Mouse (Mus musculus) left cerebral cortex, postnatal 25 days (tissue): Measurements from ENCODE around the gene Fam122c. TPM values are rescaled to one million over a fixed set of nuclear protein-coding genes. Genes with fewer than 3 reads are reported as not detected.

Source experiments
- DNase-seq, 2 experiments: peaks; one replicate each; pipeline ENCODE4 v3.0.0; 2022; ENCODE audit warnings: low spot score in 2 of 2, mixed read lengths in 1 of 2
- intact Hi-C: fragments of 180-260 bp; cut with DNase I; formaldehyde crosslinking; loops from one replicate; pipeline ENCODE4 v1.15.1; 2025
- total RNA-seq, 2 experiments: library from RNA; stranded (reverse); gene quantifications; 2 replicates each; pipeline ENCODE4 v1.2.3; 2021

The Fam122c gene
- total RNA-seq, 2 experiments from 2014 or later = not detected

DNA sequence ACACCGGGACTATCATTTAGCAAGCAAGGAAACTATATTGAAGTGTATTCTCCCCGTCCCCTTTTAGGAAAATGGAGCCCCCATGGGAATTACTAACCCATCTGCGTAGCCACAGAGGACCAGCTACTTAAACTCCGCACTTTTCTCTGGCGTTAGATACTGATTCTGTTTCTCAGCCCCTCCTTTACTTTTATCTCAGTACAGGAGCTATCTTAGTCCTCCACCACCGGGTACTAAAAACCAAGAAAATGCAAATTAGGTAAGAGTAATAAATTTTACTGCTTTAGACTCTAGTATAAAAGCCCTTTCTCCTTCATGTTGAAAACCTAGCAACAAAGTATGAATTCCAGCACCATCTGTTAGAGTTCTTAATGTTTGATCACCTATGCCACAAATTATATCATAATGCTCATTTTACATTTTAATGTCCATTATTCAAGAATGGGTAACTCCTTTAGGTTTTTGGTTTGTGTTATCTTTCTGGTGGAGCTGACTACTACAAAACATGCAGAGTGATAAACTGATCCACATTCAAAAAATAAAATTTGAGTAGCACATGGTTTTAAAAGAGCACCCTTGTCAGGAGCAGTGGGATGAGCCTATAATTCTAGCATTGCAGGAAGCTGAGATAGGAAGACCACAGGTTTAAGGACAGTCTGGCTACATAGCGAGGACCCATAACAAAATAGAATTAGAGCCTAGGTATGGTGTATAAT, 91.6 kb downstream of the Fam122c start:
- intact Hi-C loops = no loop called here
- DNase-seq = no peak

DNA sequence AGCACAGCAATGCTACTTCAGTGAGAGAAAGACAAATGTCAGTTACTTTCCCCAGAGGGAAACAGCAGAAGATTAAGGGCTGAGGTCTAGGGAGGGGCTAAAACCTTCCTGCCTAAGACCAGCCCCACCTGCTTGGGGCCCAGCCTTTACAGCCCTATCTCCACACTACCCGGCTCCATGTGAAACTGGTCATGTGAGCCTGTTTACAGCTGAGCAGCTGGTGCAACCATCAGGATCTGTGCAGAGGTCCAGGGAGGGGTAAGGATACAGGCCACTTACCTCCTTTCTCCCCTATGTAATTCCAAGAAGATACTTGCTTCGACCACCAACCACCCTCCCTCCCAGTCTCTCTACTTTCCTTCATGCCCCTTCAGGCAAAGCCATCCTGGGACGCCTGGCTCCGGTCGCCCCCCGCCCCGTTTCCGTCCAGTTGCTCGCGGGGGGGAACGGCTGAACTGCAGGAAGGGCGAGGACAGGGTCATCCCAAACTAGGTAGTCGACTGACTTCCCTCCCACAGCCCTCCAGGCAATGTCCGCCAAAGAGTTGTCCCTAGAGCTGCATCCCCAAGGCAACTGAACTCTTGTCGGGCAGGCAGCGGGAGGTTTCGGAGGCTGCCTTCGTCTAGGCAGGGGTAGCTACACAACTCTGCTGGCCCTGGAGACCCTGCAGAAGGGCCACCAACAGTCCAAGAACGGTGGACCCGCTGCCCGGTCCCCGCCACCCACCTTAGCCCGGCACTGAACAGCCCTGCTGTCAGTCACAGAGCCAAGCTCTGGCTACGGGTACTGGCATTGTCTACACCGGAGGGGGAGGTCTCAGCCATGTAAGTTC, 96.5 kb downstream of the Fam122c start:
- intact Hi-C loops = no loop called here
- DNase-seq = peak in 1 of 2 experiments; percentile 3

- intact Hi-C loops = no loop called here
- peak; percentile 74 to 86 for DNase-seq
Measured at GRCm38 (mm10) chrX:53370366-53370740, 97.1 kb downstream of the Fam122c start, which contains the start of gene Mospd1. TSS of gene Mospd1 (minus strand) at chrX:53370502.

Other genes with a start within 250 kb of the Fam122c start
- gene Plac1, start 33.3 kb upstream of the Fam122c start, total RNA-seq = not detected
- 1 to 10 TPM; 3.6 to 4.4 TPM for gene Fam122b, start 3.6 kb upstream of the Fam122c start, total RNA-seq
- 10 to 100 TPM; 12.6 to 16.9 TPM for gene Mospd1, start 97.1 kb downstream of the Fam122c start, total RNA-seq
- gene Etd, start 161.5 kb downstream of the Fam122c start, total RNA-seq = not detected